Mouse (Mus musculus): ENCODE data around the gene Tram2. TPM values are rescaled to one million over a fixed set of nuclear protein-coding genes. Genes with fewer than 3 reads are reported as not detected.

The Tram2 gene
- polyA plus RNA-seq (2015; fragmentation: Nextera tagmentation; extraction: Ambion mirVana) = 5.5 and 5.7 TPM in 2 replicates

GRCm38 (mm10) chr1:21079217-21079773 is at the start of gene Tram2:
TSS of gene Tram2 (minus strand) at chr1:21079229.

GRCm38 (mm10) chr1:20951300-20951763 is 127.7 kb downstream of the Tram2 start, which contains the start of gene Efhc1:
TSS of gene Efhc1 (plus strand) at chr1:20951626.

Other genes with a start within 250 kb of the Tram2 start
- 1.2 TPM in 2 replicates for gene Paqr8, start 188.6 kb downstream of the Tram2 start, polyA plus RNA-seq (2015; fragmentation: Nextera tagmentation; extraction: Ambion mirVana)
- 1.2 and 2.0 TPM in 2 replicates for gene Efhc1, start 127.6 kb downstream of the Tram2 start, polyA plus RNA-seq (2015; fragmentation: Nextera tagmentation; extraction: Ambion mirVana)
- gene Tmem14a, start 139.3 kb upstream of the Tram2 start, polyA plus RNA-seq (2015; fragmentation: Nextera tagmentation; extraction: Ambion mirVana) = 3.8 and 4.4 TPM in 2 replicates
- 0.27 and 0.66 TPM in 2 replicates for gene Gsta3, start 161.4 kb upstream of the Tram2 start, polyA plus RNA-seq (2015; fragmentation: Nextera tagmentation; extraction: Ambion mirVana)